Mouse (Mus musculus) brain, embryonic 14.5 days (tissue): ENCODE results near the gene Lrit3. TPM values are rescaled to one million over a fixed set of nuclear protein-coding genes. Genes with fewer than 3 reads are reported as not detected.

Experiments
- DNase-seq: peaks from one replicate; pipeline ENCODE4 v3.0.0-alpha.2; 2011; ENCODE audit warnings: low read depth
- CTCF ChIP-seq: fragments of 200-500 bp; IDR thresholded peaks from 2 replicates; pipeline ENCODE4 v1.5.1; 2012; ENCODE audit warnings: inconsistent platforms, mild to moderate bottlenecking, moderate library complexity, borderline replicate concordance; ENCODE audit not compliant: insufficient read depth, insufficient read length; ENCODE audit errors: extremely low read depth
- POLR2A ChIP-seq: fragments of 200-500 bp; IDR thresholded peaks from 2 replicates; pipeline ENCODE4 v1.6.1; 2012; ENCODE audit warnings: mild to moderate bottlenecking, inconsistent platforms, borderline replicate concordance; ENCODE audit not compliant: poor library complexity, insufficient read depth, insufficient read length, severe bottlenecking; ENCODE audit errors: extremely low read depth
- polyA plus RNA-seq: library from polyadenylated mRNA; depleted of rRNA; stranded (reverse); fragments of >200 nt; gene quantifications from 2 replicates; pipeline ENCODE4 v1.2.3, GENCODE M21; 2012

Lrit3 gene
- polyA plus RNA-seq, 1 experiment: 0.23 TPM

DNA sequence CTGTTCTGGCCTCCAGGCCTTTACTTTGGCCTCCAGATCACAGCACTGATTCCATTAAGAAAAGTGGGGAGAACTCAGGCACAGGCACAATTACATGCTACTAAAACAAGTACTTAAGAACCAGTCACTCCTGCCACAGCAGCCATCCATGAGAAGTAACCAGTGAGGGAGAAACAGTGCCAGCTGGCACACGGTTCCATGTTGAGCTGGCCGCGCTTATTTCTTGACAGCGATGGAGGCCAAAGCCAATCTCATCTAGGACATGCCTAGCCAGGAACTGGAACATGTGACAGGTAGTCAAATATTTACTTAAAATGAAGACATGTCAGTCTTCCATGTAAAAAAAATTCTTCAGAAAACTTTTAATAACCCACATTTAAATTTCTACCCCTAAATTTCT is 20.3 kb upstream of the Lrit3 start:
- TF ChIP-seq CTCF (no peak), POLR2A (no peak)

GRCm38 (mm10) chr3:129823293-129823692 is 19.5 kb upstream of the Lrit3 start:
- peak; percentile 61 for DNase-seq
- TF ChIP-seq CTCF: peak; percentile 42; the same call in 1 of the 2 replicates
- TF ChIP-seq POLR2A: no peak

More for the DNA sequence above, 20.3 kb upstream of the Lrit3 start:
- DNase-seq: no peak

DNA sequence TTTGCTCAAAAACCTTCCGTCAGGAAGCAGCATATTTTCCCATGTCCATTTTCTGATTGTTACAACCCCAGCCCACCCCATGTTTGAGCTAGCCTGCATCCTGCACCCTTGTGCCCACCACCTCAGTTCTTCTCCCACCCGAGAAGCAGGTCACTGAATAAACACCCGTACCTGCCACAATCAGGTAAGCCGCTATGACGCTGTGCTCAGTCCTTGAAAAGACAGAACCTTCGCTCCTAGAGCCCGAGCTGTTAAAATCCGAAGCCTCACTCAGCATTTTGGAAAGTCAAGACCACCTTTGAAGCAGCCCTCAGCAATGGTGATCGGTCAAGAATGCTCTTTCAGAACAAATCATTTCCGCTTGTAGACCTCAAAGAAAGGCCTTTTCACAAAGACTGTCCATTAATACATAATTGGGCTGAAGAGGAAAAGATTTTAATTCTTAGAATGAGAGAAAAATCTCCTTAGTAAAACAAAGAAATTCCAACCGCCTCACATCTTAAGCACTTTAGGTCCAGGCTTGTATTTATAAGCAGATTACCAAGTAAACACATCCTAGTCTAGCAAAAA is 18.5 kb upstream of the Lrit3 start, which contains the start of gene Rrh:
Rrh (minus strand) TSS at position 382 of the 570 bp plus-strand sequence.
- TF ChIP-seq POLR2A (no peak), CTCF (no peak)
- DNase-seq: no peak

DNA sequence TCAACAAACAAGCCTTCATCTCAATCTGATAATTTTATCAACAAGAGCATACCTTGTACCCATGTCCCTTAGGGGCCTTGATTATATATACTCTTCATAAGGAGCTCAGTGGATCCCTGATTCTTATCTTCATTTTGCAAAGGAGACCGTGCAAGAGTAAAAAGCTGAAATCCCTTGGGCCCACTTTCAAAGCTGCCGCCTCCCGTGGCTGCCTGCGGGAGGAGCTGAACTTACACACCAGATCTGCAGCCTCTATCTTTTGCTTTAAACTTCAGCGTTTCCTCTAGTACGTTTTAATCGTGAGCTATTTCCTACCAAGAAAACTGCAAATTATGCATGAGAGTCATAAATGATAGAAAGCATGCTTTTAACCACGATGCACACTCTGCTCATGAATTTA is 17.9 kb upstream of the Lrit3 start:
- TF ChIP-seq POLR2A: no peak
- no peak for TF ChIP-seq CTCF
- no peak for DNase-seq

DNA sequence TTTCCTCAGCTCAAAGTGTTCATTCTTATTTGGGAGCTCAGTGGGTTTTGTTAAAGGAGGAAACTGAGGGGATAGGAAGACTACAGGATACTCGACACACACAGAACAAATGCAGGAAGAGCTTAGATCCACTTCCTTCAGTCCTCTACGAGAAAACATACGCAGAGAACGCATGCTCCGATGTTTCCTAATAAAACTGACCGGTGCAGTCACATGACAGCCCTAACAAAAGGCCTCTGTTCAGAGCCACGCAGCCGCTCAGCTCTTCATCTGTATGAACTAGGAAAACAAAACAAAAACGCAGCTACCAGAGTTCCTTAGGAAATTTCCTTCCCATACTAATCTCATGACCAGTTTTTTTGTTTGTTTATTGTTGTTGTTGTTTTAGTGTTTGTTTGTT is 17.0 kb upstream of the Lrit3 start:
- TF ChIP-seq POLR2A (no peak), CTCF (no peak)
- DNase-seq: peak; percentile 17

DNA sequence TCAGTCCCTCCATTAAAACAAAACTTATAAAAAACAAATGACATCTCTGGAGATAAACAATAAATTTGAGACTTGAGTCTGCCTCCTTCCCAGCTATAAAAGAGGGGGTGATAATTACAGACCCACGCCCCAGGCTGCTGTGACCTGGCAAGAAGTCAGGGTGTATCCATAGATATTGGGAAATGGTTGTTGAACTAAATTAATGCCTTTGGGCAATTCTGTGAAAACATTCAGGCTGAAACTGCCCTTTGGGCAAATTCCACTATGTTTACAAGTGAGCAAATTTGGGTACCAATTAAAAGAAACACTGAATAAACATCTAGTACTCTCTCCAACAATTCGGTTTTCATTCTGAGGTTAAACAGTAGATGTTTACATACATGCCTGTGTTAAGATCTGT is 4.8 kb downstream of the Lrit3 start:
- no peak for TF ChIP-seq POLR2A
- no peak for DNase-seq

DNA sequence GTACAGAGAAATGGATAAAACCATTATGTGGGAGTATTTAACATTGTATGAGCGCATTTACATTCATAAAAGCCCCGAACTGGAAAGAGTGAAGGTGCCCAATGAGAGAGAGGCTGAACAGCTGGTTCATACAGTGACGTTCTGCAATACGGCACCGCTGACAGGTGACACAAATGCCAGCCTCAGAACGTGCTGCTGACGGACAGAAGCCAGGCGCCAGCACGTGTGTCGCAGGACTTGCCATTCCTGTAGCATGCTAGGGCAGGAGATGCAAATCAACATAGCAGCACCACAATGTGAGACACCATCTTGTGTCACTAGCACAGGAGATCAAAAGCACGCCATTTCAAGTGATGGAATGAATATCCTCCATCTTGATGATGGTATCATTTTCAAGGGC is 5.3 kb downstream of the Lrit3 start:
- TF ChIP-seq CTCF: no peak
- TF ChIP-seq POLR2A: no peak
- no peak for DNase-seq

DNA sequence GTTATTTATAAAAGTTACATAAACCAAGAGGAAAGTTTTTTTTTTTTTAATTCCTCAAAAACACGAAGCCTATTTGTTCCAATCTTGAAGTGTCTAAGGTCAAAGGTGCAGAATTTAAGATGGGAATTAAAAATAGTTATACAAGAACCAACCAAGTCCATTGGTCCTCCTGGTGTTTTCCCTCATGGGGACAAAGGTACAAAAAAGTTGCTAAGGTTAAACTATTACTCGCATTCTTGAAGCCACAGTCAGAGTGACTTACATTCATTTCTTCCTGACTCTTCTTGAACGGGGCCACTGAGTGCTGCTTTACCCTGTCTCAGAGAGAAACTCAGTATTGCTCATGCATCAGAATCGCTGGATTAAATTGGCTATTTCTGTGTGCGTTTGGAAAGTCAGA is 6.5 kb downstream of the Lrit3 start:
- no peak for TF ChIP-seq POLR2A
- TF ChIP-seq CTCF: no peak

GRCm38 (mm10) chr3:129793801-129794200 is 10.0 kb downstream of the Lrit3 start:
- TF ChIP-seq POLR2A (no peak), CTCF (no peak)

More for the DNA sequence above, 6.5 kb downstream of the Lrit3 start:
- DNase-seq: no peak

GRCm38 (mm10) chr3:129782746-129783145 is 21.1 kb downstream of the Lrit3 start:
- TF ChIP-seq POLR2A: no peak
- TF ChIP-seq CTCF: 0 out of 2 replicates have a peak, but pooled peaks have one; percentile 15
- DNase-seq: no peak

More at GRCm38 (mm10) chr3:129793801-129794200, 10.0 kb downstream of the Lrit3 start:
- no peak for DNase-seq

- DNase-seq: peak; percentile 24
- no peak for TF ChIP-seq POLR2A
- TF ChIP-seq CTCF: no peak
Observed at GRCm38 (mm10) chr3:129781435-129781834, 22.4 kb downstream of the Lrit3 start.

GRCm38 (mm10) chr3:129771210-129771609 is 32.6 kb downstream of the Lrit3 start:
- DNase-seq: no peak
- TF ChIP-seq POLR2A: no peak
- TF ChIP-seq CTCF: no peak
